Mouse (Mus musculus) CH12F3 (cell line): Measurements from ENCODE around the gene Hist4h4.

Experiments used
- in situ Hi-C: fragments of 300-500 bp; cut with MboI; formaldehyde crosslinking; loops from 2 replicates; pipeline ENCODE4 v1.14.3; 2020; ENCODE audit warnings: low sequenced_read_pairs

Gene Hist4h4

GRCm38 (mm10) chr6:136803739-136804633, at the start of gene Hist4h4:
Gene Hist4h4 (minus strand): TSS chr6:136804415.
- in situ Hi-C loops, result no loop called here

GRCm38 (mm10) chr6:136852762-136853161, 48.5 kb upstream of the Hist4h4 start:
- in situ Hi-C loops, result no loop called here

DNA sequence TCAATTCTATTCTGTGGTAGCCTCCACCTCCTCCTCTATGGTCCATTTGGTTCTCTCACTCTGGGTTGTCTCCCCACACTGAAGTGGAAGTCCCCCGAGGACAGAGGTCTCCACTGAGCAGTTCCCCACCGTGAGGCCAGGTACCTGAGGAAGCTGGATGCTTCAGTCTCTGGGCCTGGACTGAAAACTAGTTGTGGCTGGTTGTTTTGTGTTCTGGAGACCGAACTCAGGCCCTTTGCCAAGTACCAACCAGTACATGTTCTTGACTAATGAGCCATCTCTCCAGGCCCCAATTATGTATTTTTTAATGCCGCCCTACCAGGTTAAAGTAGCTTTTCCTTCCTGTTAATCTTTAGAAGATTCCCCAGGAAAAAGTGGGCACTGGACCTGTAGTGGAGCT, 48.1 kb upstream of the Hist4h4 start:
- in situ Hi-C loops, result no loop called here

DNA sequence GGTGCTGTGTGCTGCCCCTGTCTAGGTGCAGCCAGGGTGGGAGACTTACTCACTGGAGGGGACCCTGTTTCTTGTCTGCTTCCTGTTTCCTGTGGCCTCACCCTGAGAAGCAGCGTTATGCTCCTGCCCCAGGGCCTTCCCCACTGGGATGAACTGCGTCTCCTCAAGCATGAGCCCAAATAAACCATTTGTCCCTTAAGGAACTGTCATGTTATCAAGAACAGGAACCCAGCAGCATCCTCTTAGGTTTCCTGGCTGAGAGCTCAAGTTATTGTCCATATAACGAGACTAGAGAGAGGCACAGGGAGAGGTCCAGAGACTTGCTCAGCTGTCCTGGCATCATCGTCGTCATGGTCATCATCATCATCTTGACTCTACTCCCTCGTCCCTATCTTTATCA, 46.1 kb upstream of the Hist4h4 start:
- in situ Hi-C loops, result no loop called here

GRCm38 (mm10) chr6:136848971-136849370, 44.8 kb upstream of the Hist4h4 start:
- in situ Hi-C loops, result no loop called here

- in situ Hi-C loops, result no loop called here
Measured at GRCm38 (mm10) chr6:136848399-136848798, 44.2 kb upstream of the Hist4h4 start.

- in situ Hi-C loops, result no loop called here
Measured at GRCm38 (mm10) chr6:136847790-136848189, 43.6 kb upstream of the Hist4h4 start.

DNA sequence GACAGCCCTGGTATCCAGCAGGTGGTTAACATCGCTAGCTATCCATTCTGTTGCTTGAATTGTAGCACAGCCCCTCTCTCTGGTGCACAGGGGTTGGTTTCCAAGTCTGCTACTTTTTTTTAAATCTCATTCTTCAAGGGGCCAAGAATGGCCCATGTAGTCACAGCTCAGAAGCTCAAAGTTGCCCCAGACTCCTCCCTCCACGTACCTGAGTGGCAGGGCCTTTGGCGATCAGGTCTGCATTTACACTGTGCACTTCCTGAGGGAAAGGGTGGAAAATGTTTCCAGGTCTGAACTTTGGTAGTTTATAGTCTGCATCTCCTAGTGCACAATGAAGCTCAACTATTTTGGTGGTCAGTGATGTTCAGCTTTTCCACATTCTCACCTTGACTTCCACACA, 43.1 kb upstream of the Hist4h4 start:
- in situ Hi-C loops, result no loop called here

- in situ Hi-C loops, result no loop called here
Measured at GRCm38 (mm10) chr6:136845706-136846480, 41.7 kb upstream of the Hist4h4 start.

- in situ Hi-C loops, result no loop called here
Measured at GRCm38 (mm10) chr6:136844903-136845302, 40.7 kb upstream of the Hist4h4 start.

GRCm38 (mm10) chr6:136837323-136837722, 33.1 kb upstream of the Hist4h4 start:
- in situ Hi-C loops, result no loop called here

GRCm38 (mm10) chr6:136835352-136835751, 31.1 kb upstream of the Hist4h4 start, which contains the start of gene Smco3:
Gene Smco3 (minus strand): TSS chr6:136835452.
- in situ Hi-C loops, result no loop called here

DNA sequence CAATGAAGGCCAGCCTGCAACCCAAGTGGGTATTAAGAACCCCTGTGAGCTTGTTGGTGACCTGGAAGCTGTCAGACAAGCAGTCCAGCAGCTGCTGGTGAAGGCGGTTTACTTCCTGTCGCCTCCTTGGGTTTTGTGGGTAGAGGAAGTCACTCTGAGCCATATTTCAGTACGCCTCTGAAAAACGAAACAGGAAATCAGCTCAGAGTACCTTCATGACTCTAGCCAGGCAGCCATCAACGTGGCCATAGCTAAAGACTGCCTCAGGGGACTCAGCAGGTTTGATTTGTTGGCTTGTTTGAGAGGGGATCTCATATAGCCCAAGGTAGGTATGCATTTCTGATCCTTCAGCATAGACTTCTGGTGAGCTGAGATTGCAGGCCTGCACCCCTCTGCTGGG, 27.5 kb upstream of the Hist4h4 start:
- in situ Hi-C loops, result no loop called here

GRCm38 (mm10) chr6:136828681-136829080, 24.5 kb upstream of the Hist4h4 start:
- in situ Hi-C loops, result no loop called here

DNA sequence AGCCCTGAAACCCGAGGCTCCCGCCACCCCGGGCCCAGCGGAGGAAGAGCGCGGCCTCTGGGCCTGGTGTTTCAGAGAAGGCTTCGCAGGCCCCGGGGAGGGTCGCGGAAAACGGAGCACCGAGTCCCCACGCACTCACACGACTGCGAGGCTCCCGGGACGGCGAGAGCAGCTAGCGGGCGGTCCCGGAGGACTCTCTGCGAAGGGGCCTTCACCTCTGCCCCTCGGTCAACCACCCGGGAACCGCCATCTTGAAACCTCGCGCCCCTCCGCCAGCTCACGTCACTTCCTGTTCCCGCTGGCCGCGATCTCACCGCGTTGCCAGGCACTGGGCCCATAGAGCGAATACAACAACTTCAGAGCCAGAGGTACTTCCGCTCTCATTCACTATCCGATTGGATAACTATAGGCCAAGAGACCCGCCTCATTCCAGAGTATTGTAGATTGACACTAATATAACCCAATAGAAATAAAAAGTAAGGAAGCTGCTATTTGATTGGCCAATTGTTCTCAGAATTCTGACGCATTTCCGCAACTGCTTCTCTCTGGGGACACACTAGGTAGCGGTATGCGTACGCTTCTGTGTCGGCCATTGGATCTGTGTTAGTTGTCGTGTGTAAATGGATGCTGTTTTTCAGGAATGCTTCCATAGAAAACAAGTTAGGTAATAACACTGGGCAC, 23.8 kb upstream of the Hist4h4 start, which contains the start of gene Wbp11:
Wbp11 (minus strand) TSS at position 353 of the 681 bp plus-strand sequence.
- in situ Hi-C loops, result no loop called here

GRCm38 (mm10) chr6:136827516-136827880, 23.3 kb upstream of the Hist4h4 start, which contains the start of gene BC049715:
Gene BC049715 (plus strand): TSS chr6:136827626.
- in situ Hi-C loops, result no loop called here

- in situ Hi-C loops, result no loop called here
Measured at GRCm38 (mm10) chr6:136827116-136827515, 22.9 kb upstream of the Hist4h4 start.

DNA sequence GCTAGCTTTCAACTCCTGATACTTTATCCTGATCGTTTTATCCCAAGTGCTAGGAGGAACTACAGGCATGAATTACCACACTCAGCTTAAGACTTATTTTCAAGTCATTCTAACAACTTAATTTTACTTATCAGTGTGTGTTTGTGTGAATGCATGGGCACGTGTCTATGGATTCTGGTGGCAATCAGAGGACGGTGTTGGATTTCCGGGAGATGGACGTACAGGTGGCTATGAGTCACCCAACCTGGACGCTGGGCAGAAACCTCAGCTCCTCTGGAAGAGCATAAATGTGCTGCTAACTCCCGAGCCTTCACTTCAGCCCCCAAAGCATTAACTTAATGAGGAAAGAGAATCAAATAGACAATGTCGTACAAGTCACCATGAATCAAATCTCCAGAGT, 20.8 kb upstream of the Hist4h4 start:
- in situ Hi-C loops, result no loop called here

GRCm38 (mm10) chr6:136821086-136821485, 16.9 kb upstream of the Hist4h4 start:
- in situ Hi-C loops, result no loop called here

DNA sequence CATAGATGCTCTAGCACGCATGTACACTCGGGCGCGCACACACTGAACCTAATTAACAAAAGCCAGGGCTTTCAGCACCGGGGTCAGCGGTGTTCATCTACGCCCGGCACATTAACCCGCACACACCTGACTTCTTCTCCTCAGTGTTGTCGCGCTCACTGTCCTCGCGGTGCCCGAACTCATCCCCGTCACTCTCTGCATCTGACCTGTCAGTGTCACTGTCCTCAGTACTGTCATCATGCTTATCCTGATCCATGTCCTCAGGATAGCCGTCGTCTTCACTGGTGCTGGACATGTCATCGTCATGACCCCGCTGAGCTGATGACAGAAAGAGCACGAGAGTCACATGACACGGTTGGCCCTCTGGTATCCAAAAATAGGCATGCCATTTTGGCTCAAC, 16.2 kb upstream of the Hist4h4 start:
- in situ Hi-C loops, result no loop called here

- in situ Hi-C loops, result no loop called here
Measured at GRCm38 (mm10) chr6:136817549-136817948, 13.3 kb upstream of the Hist4h4 start.
